Mouse (Mus musculus): Measurements from ENCODE around the gene Olfr1373.
A peak's percentile ranks its signal among the peaks of the same experiment; 100 is the strongest.

- TF ChIP-seq CTCF (IDR thresholded peaks at IDR 0.05; ENCODE audit: low read depth), result peak; percentile 28; the same call in 1 of the 2 replicates
- TF ChIP-seq EP300 (IDR thresholded peaks at IDR 0.05; ENCODE audit: low read depth), result no peak
These were observed 16.2 kb downstream of the Olfr1373 start for GRCm38 (mm10) chr11:52129171-52129570.
